Mouse (Mus musculus): ENCODE data around the gene Nqo1. TPM values are rescaled to one million over a fixed set of nuclear protein-coding genes. Genes with fewer than 3 reads are reported as not detected.
A peak's percentile ranks its signal among the peaks of the same experiment; 100 is the strongest.

The Nqo1 gene
- polyA plus RNA-seq, 1 experiment: 1.6 TPM

- peak within 1 kb of the TSS; percentile 100 for H3K4me3 ChIP-seq (ENCODE audit: control insufficient read depth, low read depth, low read length)
- H3K27me3 ChIP-seq (ENCODE audit: control insufficient read depth, insufficient read depth, low read length): no peaks in the 10 kb centered on the region
- peak within 1 kb of the TSS; percentile 97 for H3K27ac ChIP-seq (ENCODE audit: control insufficient read depth, insufficient read depth, low read depth, low read length)
- TF ChIP-seq POLR2A (IDR thresholded peaks at IDR 0.05; ENCODE audit: control insufficient read depth, low read depth, low read length) (peak; percentile 85), CTCF (IDR thresholded peaks at IDR 0.05; ENCODE audit: control insufficient read depth, insufficient read depth, insufficient replicate concordance, low read depth, low read length) (peak; percentile 97)
- H3K4me1 ChIP-seq (ENCODE audit: control insufficient read depth, insufficient read depth, low read length): peaks cover 5% of the 10 kb centered on the region
- H3K36me3 ChIP-seq (ENCODE audit: control insufficient read depth, insufficient read depth, low read length): peaks cover 2% of the 10 kb centered on the region
Observed at GRCm38 (mm10) chr8:107424597-107425229, 21.7 kb upstream of the Nqo1 start, which contains the start of gene Nob1. Nob1 (minus strand) TSS chr8:107425051.

DNA sequence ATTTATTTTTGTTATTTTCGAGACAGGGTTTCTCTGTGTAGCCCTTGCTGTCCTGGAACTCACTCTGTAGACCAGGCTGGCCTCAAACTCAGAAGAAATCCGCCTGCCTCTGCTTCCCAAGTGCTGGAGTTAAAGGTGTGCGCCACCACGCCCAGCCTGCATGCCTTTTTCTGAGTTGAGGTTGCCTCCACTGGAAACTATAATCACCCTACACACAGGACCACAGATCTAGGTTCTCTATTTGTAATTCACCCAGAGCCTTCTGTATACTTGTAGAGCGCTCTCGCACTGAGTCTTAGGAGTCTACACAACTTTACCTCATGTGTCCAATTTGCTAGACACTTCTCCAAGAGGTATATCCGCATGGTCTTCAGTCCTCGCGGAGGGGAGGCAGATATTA, 21.2 kb upstream of the Nqo1 start:
- peaks cover 5% of the 10 kb centered on the region for H3K4me1 ChIP-seq (ENCODE audit: control insufficient read depth, insufficient read depth, low read length)
- no peaks in the 10 kb centered on the region for H3K27me3 ChIP-seq (ENCODE audit: control insufficient read depth, insufficient read depth, low read length)
- H3K4me3 ChIP-seq (ENCODE audit: control insufficient read depth, low read depth, low read length): peak overlapping the region; percentile 100
- H3K36me3 ChIP-seq (ENCODE audit: control insufficient read depth, insufficient read depth, low read length): peaks cover 2% of the 10 kb centered on the region
- peak overlapping the region; percentile 97 for H3K27ac ChIP-seq (ENCODE audit: control insufficient read depth, insufficient read depth, low read depth, low read length)
- TF ChIP-seq POLR2A (IDR thresholded peaks at IDR 0.05; ENCODE audit: control insufficient read depth, low read depth, low read length) (no peak), CTCF (IDR thresholded peaks at IDR 0.05; ENCODE audit: control insufficient read depth, insufficient read depth, insufficient replicate concordance, low read depth, low read length) (no peak)

DNA sequence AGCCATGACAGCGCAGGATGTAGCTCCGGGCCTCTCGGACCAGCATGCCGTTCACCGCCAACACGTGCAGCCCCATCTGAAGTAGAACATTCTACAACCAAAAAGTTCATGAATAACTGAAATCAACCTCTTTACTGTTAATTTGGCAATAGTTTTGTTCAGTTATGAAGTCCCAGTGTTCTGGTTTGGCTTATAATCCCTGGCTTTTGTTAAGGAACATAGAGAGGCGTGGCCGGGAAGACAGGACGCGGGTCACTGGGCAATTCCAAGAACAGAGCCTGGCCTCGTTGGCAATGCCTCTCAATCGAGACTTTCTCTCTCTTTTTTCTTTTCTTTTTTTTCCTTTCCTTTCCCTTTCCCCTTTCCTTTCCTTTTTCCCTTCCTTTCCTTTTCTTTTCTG, 14.0 kb upstream of the Nqo1 start:
- no peak overlapping the region for H3K27ac ChIP-seq (ENCODE audit: control insufficient read depth, insufficient read depth, low read depth, low read length)
- no peak overlapping the region for H3K4me3 ChIP-seq (ENCODE audit: control insufficient read depth, low read depth, low read length)
- H3K4me1 ChIP-seq (ENCODE audit: control insufficient read depth, insufficient read depth, low read length): no peaks in the 10 kb centered on the region
- no peak for TF ChIP-seq POLR2A (IDR thresholded peaks at IDR 0.05; ENCODE audit: control insufficient read depth, low read depth, low read length)
- peaks cover 6% of the 10 kb centered on the region for H3K36me3 ChIP-seq (ENCODE audit: control insufficient read depth, insufficient read depth, low read length)
- H3K27me3 ChIP-seq (ENCODE audit: control insufficient read depth, insufficient read depth, low read length): no peaks in the 10 kb centered on the region

DNA sequence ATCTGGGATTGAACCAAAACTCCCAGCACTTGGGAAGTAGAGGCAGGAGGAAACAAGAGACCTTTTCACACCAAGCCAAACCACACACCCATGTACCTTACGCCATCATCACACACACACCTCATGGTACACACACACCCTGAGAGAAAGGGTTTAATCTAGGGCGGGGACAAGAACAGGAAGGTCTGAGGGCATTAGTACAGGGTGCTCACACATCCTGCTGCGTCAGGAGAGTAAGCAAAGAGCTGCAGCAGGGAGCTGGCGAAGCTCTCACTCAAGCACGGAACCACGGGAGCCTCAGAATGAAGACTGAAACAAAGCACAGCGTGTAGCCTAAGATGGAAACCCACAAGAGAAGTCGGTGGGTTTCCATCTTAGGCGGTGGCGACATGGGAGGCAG, 10.9 kb upstream of the Nqo1 start:
- H3K27ac ChIP-seq (ENCODE audit: control insufficient read depth, insufficient read depth, low read depth, low read length): no peak overlapping the region
- peaks cover 3% of the 10 kb centered on the region for H3K36me3 ChIP-seq (ENCODE audit: control insufficient read depth, insufficient read depth, low read length)
- no peaks in the 10 kb centered on the region for H3K4me1 ChIP-seq (ENCODE audit: control insufficient read depth, insufficient read depth, low read length)
- H3K4me3 ChIP-seq (ENCODE audit: control insufficient read depth, low read depth, low read length): no peak overlapping the region
- no peak for TF ChIP-seq CTCF (IDR thresholded peaks at IDR 0.05; ENCODE audit: control insufficient read depth, insufficient read depth, insufficient replicate concordance, low read depth, low read length)
- TF ChIP-seq POLR2A (IDR thresholded peaks at IDR 0.05; ENCODE audit: control insufficient read depth, low read depth, low read length): no peak
- H3K27me3 ChIP-seq (ENCODE audit: control insufficient read depth, insufficient read depth, low read length): no peaks in the 10 kb centered on the region

DNA sequence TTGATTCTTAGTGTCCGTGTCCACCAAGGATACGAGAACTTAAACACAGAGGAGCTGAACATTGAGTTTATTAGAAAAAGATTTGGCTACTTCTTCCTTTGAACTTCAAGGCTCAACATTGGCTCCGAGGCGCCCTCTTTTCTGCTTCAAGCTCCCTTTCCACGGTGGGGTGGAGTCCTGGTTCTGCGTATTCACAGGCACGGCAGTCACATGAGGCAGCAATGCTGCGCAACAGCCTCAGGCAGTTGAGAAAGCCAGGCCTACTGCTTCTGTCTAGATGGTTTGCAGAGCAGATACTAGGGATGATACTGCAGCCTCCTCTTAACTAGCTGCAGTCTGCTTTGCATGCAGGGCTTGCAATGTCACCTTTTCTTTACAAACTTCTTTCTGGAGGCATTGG, 9.5 kb upstream of the Nqo1 start:
- H3K27me3 ChIP-seq (ENCODE audit: control insufficient read depth, insufficient read depth, low read length): no peaks in the 10 kb centered on the region
- H3K27ac ChIP-seq (ENCODE audit: control insufficient read depth, insufficient read depth, low read depth, low read length): no peak overlapping the region
- no peaks in the 10 kb centered on the region for H3K4me1 ChIP-seq (ENCODE audit: control insufficient read depth, insufficient read depth, low read length)
- no peak overlapping the region for H3K4me3 ChIP-seq (ENCODE audit: control insufficient read depth, low read depth, low read length)
- no peak for TF ChIP-seq CTCF (IDR thresholded peaks at IDR 0.05; ENCODE audit: control insufficient read depth, insufficient read depth, insufficient replicate concordance, low read depth, low read length)
- no peak for TF ChIP-seq POLR2A (IDR thresholded peaks at IDR 0.05; ENCODE audit: control insufficient read depth, low read depth, low read length)
- peaks cover 2% of the 10 kb centered on the region for H3K36me3 ChIP-seq (ENCODE audit: control insufficient read depth, insufficient read depth, low read length)

DNA sequence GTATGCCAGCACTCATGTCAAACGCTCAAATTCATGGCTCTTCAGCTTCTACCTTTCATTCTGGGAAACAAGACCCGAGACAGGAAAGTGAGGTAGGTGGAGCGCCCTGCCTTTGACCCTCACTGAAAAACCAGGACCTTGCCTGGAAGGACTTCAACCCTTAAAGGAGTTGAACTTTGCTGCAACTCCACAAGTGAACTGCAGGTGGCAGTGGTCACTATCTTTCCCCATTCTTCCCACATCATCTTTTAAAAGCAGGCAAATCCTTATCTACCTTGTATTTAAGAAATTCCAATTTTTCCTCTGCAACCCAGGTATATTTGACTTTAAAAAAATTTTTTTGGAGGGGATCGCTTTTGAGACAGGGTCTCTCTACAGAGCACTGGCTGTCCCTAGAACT, 8.4 kb upstream of the Nqo1 start:
- no peaks in the 10 kb centered on the region for H3K4me1 ChIP-seq (ENCODE audit: control insufficient read depth, insufficient read depth, low read length)
- no peak overlapping the region for H3K4me3 ChIP-seq (ENCODE audit: control insufficient read depth, low read depth, low read length)
- TF ChIP-seq POLR2A (IDR thresholded peaks at IDR 0.05; ENCODE audit: control insufficient read depth, low read depth, low read length) (no peak), CTCF (IDR thresholded peaks at IDR 0.05; ENCODE audit: control insufficient read depth, insufficient read depth, insufficient replicate concordance, low read depth, low read length) (0 out of 2 replicates have a peak, but pooled peaks have one; percentile 1)
- H3K27me3 ChIP-seq (ENCODE audit: control insufficient read depth, insufficient read depth, low read length): no peaks in the 10 kb centered on the region
- H3K36me3 ChIP-seq (ENCODE audit: control insufficient read depth, insufficient read depth, low read length): peaks cover 2% of the 10 kb centered on the region
- H3K27ac ChIP-seq (ENCODE audit: control insufficient read depth, insufficient read depth, low read depth, low read length): no peak overlapping the region

DNA sequence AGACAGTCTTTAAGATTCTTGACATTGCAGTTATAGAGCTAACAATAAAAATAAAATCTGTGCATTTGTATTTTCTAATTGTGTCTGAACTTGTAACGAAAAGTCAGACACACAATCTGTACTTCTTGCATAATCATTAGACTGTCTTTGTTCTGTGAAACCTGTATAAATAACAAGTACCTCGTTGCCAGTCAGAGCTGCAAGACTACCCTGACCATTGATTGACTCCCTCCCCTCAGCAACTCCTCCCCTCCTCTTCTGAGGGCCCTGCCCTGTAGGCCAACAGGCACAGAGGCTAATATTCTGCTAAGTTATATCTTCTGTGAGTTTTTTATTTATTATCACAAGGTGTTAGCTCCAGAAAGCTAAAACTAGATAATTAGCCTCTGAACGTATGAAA, 2.9 kb upstream of the Nqo1 start:
- no peak overlapping the region for H3K4me3 ChIP-seq (ENCODE audit: control insufficient read depth, low read depth, low read length)
- TF ChIP-seq POLR2A (IDR thresholded peaks at IDR 0.05; ENCODE audit: control insufficient read depth, low read depth, low read length) (no peak), CTCF (IDR thresholded peaks at IDR 0.05; ENCODE audit: control insufficient read depth, insufficient read depth, insufficient replicate concordance, low read depth, low read length) (no peak)
- H3K27ac ChIP-seq (ENCODE audit: control insufficient read depth, insufficient read depth, low read depth, low read length): no peak overlapping the region
- no peaks in the 10 kb centered on the region for H3K27me3 ChIP-seq (ENCODE audit: control insufficient read depth, insufficient read depth, low read length)
- no peaks in the 10 kb centered on the region; the same call in 1 of the 2 replicates for H3K36me3 ChIP-seq (ENCODE audit: control insufficient read depth, insufficient read depth, low read length)
- H3K4me1 ChIP-seq (ENCODE audit: control insufficient read depth, insufficient read depth, low read length): peaks cover 11% of the 10 kb centered on the region
